Mouse (Mus musculus) kidney, adult 2 months (tissue): Measurements from ENCODE around the gene Zfp276. TPM values are rescaled to one million over a fixed set of nuclear protein-coding genes. Genes with fewer than 3 reads are reported as not detected.
A peak's percentile ranks its signal among the peaks of the same experiment; 100 is the strongest.

Experiments used
- DNase-seq: peaks from one replicate; pipeline ENCODE4 v3.0.0; 2021
- H3K27ac ChIP-seq: fragments of 200-500 bp; 2 replicates; pipeline ENCODE4 v1.5.1; 2012; ENCODE audit warnings: low read depth, low read length, control low read depth, inconsistent platforms; ENCODE audit not compliant: insufficient read depth
- H3K27me3 ChIP-seq: fragments of 200-500 bp; replicated peaks from 2 replicates; pipeline ENCODE4 v1.6.1; 2012; ENCODE audit warnings: mild to moderate bottlenecking, moderate library complexity, low read length, inconsistent platforms; ENCODE audit not compliant: control insufficient read depth, insufficient read depth
- H3K36me3 ChIP-seq: fragments of 200-500 bp; 2 replicates; pipeline ENCODE4 v1.6.1; 2012; ENCODE audit warnings: mild to moderate bottlenecking, moderate library complexity, low read length, inconsistent platforms; ENCODE audit not compliant: control insufficient read depth, insufficient read depth
- H3K4me1 ChIP-seq: fragments of 200-500 bp; 2 replicates; pipeline ENCODE4 v1.6.1; 2011; ENCODE audit warnings: low read length; ENCODE audit not compliant: control insufficient read depth, insufficient read depth
- H3K4me3 ChIP-seq: fragments of 200-500 bp; 2 replicates; pipeline ENCODE4 v1.5.1; 2011; ENCODE audit warnings: mild to moderate bottlenecking, low read depth, low read length, control low read depth; ENCODE audit not compliant: insufficient read depth
- CTCF ChIP-seq: fragments of 200-500 bp; conservative IDR thresholded peaks from 2 replicates; pipeline ENCODE4 v1.5.1; 2011; ENCODE audit warnings: low read depth, mild to moderate bottlenecking, control low read depth, low read length, moderate library complexity, mixed read lengths; ENCODE audit not compliant: insufficient read depth, insufficient read length
- POLR2A ChIP-seq: fragments of 200-500 bp; IDR thresholded peaks from one replicate; pipeline ENCODE4 v1.6.1; 2011; ENCODE audit warnings: low read depth, low read length, control low read depth
- WGBS: fragments of 180-500 bp; shearing (Covaris S2); methylation state at CpG from one replicate; pipeline ENCODE4 v1.1.7; 2018; 5-methylcytosine and 5-hydroxymethylcytosine counted together
- polyA plus RNA-seq: library from polyadenylated mRNA; depleted of rRNA; stranded (reverse); fragments of >200 nt; gene quantifications from 2 replicates; pipeline ENCODE4 v1.2.3, GENCODE M21; 2012; rRNA removed

Gene Zfp276
- polyA plus RNA-seq, 1 experiment: 22.4 TPM

- peak overlapping the region; percentile 26; the same call in 1 of the 2 replicates for H3K27ac ChIP-seq
- H3K36me3 ChIP-seq: no peaks in the 10 kb centered on the region
- H3K4me1 ChIP-seq: peaks cover 5% of the 10 kb centered on the region
- no peak overlapping the region for H3K4me3 ChIP-seq
- no peak for TF ChIP-seq CTCF
- WGBS: 44% methylated on average over 3 of the region's 3 CpGs
- H3K27me3 ChIP-seq: no peaks in the 10 kb centered on the region
- DNase-seq: peak; percentile 70
Measured at GRCm38 (mm10) chr8:123292281-123292680, 38.3 kb downstream of the Zfp276 start.

GRCm38 (mm10) chr8:123292785-123293184 lies 38.8 kb downstream of the Zfp276 start:
- Histone ChIP-seq H3K27ac (peak overlapping the region; percentile 6; the same call in 1 of the 2 replicates), H3K4me3 (no peak overlapping the region), H3K4me1 (peaks cover 5% of the 10 kb centered on the region), H3K27me3 (no peaks in the 10 kb centered on the region), H3K36me3 (no peaks in the 10 kb centered on the region)
- DNase-seq: no peak
- WGBS: 83% methylated on average over 2 of the region's 2 CpGs
- TF ChIP-seq POLR2A: no peak
- no peak for TF ChIP-seq CTCF

DNA sequence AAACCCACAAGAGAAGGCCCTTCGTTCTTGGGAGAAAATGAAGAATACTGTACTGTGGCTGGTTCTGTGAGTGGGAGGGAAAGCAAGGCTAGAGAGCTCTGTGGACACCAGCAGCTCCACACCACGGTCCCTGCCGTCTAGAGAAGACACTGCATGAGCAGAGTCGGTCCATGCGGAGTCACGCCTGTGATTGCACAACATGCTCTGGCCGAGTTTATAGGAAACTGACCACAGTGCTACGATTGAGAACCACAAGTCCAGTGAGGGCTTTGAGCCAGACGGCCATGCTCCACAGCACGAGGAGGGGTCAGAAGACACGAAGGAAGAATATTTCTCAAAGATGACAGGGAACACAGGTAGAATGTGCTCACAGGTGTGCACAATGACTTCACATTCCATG lies 44.3 kb downstream of the Zfp276 start:
- DNase-seq: peak; percentile 45
- Histone ChIP-seq H3K4me3 (no peak overlapping the region), H3K27me3 (no peaks in the 10 kb centered on the region), H3K36me3 (no peaks in the 10 kb centered on the region), H3K4me1 (no peaks in the 10 kb centered on the region), H3K27ac (no peak overlapping the region)
- 83% methylated on average over 11 of the region's 11 CpGs for WGBS
- TF ChIP-seq POLR2A (no peak), CTCF (no peak; the same call in 1 of the 2 replicates)

DNA sequence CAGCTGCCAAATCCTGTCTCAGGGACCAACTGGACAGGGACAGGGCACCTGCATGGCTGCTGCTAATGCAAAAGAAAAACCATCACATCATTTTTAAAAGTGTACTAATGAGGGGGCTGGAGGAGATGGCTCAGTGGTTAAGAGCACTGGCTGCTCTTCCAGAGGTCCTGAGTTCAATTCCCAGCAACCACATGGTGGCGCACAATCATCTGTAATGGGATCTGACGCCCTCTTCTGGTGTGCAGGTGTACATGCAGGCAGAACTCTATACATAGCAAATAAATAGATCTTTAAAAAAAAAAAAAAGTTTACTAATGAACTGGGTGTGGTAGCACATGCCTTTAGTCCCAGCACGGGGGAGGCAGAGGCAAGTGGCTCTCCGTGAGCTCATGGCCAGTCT lies 54.7 kb downstream of the Zfp276 start:
- Histone ChIP-seq H3K4me3 (no peak overlapping the region), H3K36me3 (no peaks in the 10 kb centered on the region), H3K27ac (no peak overlapping the region), H3K27me3 (no peaks in the 10 kb centered on the region), H3K4me1 (no peaks in the 10 kb centered on the region)
- DNase-seq: no peak
- TF ChIP-seq CTCF (no peak), POLR2A (no peak)
- WGBS: 75% methylated on average over 4 of the region's 4 CpGs

DNA sequence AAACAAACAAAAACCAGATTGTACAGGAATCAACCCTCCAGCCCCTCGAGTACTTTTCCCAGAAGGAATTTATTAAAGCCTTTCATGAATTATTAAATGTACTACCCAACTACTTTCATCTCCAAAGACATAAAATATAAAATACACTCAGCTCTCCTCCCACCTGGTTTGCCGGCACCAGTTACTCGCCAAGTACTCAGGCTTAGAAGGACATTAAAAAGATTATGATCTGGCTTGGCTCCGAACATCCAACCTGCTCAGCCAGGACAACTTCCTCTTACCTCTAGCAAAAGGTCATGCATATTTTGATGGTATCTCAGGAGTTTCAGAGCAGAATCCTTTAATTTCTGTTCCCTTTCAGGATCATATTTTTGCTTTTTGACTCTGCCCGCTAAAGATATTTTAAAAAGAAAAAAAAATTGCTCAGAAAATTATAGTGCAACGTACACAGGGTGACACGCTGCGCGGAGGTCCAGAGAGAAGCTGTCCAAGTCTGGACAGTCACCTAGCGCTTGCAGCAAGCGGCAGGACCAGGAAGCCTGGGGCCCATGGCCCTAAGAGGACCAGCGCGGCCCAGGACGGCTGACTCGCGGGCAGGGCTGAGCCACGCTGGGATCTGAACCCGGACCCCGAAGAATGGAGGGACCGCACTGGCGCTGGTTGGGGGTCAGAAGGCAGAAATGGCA lies 63.9 kb downstream of the Zfp276 start:
- Histone ChIP-seq H3K27ac (peak overlapping the region; percentile 65; the same call in 1 of the 2 replicates), H3K4me1 (peaks cover 4% of the 10 kb centered on the region; the same call in 1 of the 2 replicates), H3K27me3 (no peaks in the 10 kb centered on the region), H3K4me3 (peak overlapping the region; percentile 51), H3K36me3 (no peaks in the 10 kb centered on the region)
- DNase-seq: peak; percentile 35
- WGBS: 6% methylated on average over 21 of the region's 21 CpGs
- no peak for TF ChIP-seq CTCF
- TF ChIP-seq POLR2A: no peak

DNA sequence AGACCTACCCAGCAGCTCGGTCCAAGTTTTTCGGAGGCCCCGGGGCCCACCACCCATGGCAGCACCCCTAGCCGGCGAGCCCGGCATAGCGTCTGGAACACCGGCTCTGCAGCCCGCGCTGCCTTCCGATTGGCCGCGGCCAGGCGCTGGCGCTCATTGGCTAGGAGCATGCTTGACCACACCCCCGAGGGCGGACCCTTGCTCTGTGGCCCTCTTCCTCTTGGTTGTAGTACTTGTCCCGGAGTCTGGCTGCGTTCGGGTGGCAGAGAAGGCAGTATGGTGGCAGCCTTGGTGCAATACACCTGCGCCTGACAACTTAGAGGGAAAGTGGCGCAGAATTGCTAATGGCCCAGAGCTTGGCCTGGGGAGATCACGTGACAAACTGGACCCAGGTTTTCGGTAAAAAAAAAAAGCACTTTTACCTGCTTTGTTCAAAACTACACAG lies 64.5 kb downstream of the Zfp276 start, which contains the start of gene Fanca:
Gene Fanca (minus strand): TSS at position 110 of the 445 bp plus-strand sequence.
- under 1% methylated on average over 24 of the region's 24 CpGs for WGBS
- H3K4me1 ChIP-seq: peaks cover 4% of the 10 kb centered on the region; the same call in 1 of the 2 replicates
- H3K36me3 ChIP-seq: no peaks in the 10 kb centered on the region
- DNase-seq: peak; percentile 97
- H3K27ac ChIP-seq: peak within 1 kb of the TSS; percentile 65
- 0 out of 2 replicates have a peak, but pooled peaks have one; percentile 10 for TF ChIP-seq CTCF
- peak; percentile 69 for TF ChIP-seq POLR2A
- no peaks in the 10 kb centered on the region for H3K27me3 ChIP-seq
- peak within 1 kb of the TSS; percentile 51 for H3K4me3 ChIP-seq

Other genes starting within 250 kb of the Zfp276 start
- 32.7 and 36.1 TPM in 2 replicates for gene Ankrd11, start 211.9 kb upstream of the Zfp276 start, polyA plus RNA-seq
- 137 and 150 TPM in 2 replicates for gene Spg7, start 191.3 kb upstream of the Zfp276 start, polyA plus RNA-seq
- gene Rpl13, start 151.8 kb upstream of the Zfp276 start, polyA plus RNA-seq: 960 and 1,412 TPM in 2 replicates
- gene Cpne7, start 136.8 kb upstream of the Zfp276 start, polyA plus RNA-seq: 2.5 and 3.4 TPM in 2 replicates
- 10.8 and 11.2 TPM in 2 replicates for gene Sult5a1, start 95.9 kb upstream of the Zfp276 start, polyA plus RNA-seq
- gene Dpep1, start 68.0 kb upstream of the Zfp276 start, polyA plus RNA-seq: 360 and 388 TPM in 2 replicates
- gene Chmp1a, start 41.4 kb upstream of the Zfp276 start, polyA plus RNA-seq: 99.6 and 112 TPM in 2 replicates
- gene Spata33, start 41.4 kb upstream of the Zfp276 start, polyA plus RNA-seq: 3.5 and 4.6 TPM in 2 replicates
- 53.3 and 53.7 TPM in 2 replicates for gene Cdk10, start 29.4 kb upstream of the Zfp276 start, polyA plus RNA-seq
- 14.9 and 16.7 TPM in 2 replicates for gene Spata2l, start 18.0 kb upstream of the Zfp276 start, polyA plus RNA-seq
- gene Vps9d1, start 153 bp downstream of the Zfp276 start, polyA plus RNA-seq: 42.7 and 79.9 TPM in 2 replicates
- gene Fanca, start 64.4 kb downstream of the Zfp276 start, polyA plus RNA-seq: 15.9 and 19.2 TPM in 2 replicates
- 6.0 and 7.2 TPM in 2 replicates for gene Spire2, start 78.5 kb downstream of the Zfp276 start, polyA plus RNA-seq
- 164 and 166 TPM in 2 replicates for gene Tcf25, start 119.6 kb downstream of the Zfp276 start, polyA plus RNA-seq
- gene Mc1r, start 152.9 kb downstream of the Zfp276 start, polyA plus RNA-seq: not detected in 2 replicates
- gene Tubb3, start 157.2 kb downstream of the Zfp276 start, polyA plus RNA-seq: 3.9 and 12.0 TPM in 2 replicates
- gene Def8, start 169.3 kb downstream of the Zfp276 start, polyA plus RNA-seq: 87.1 and 97.6 TPM in 2 replicates
- 36.5 and 38.7 TPM in 2 replicates for gene Afg3l1, start 223.7 kb downstream of the Zfp276 start, polyA plus RNA-seq